20 mouse cellular contexts compared by ENCODE assay signal in the genomic region with DNA sequence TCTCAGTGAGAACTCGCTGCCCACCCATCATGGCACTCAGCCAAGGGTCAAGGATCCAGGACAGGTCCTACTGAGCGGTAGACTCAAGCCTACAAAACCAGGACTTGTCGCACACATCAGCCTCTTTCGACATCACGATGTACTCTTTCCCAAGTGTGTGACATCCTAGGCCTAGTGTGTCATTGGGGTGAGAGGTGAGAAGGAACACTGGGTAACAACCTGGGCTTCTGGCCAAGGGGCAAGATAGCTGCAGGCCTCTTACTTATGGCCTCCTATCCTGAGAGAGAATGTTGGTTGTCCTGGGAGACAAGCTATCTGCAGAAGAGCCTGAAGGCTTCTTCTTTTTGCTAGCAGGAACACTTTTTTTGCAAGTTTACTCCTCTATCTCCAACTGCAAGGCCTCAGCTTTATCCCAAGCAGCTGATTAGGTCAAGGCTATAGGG. TPM values are rescaled to one million over a fixed set of nuclear protein-coding genes. Genes with fewer than 3 reads are reported as not detected.
A peak's percentile ranks its signal among the peaks of the same experiment; 100 is the strongest.
DNase-seq lines count a peak whose midpoint lies in the region; ATAC-seq and TF ChIP-seq lines count a peak whose summit lies in the region.
"Had no signal": no experiment of that assay in that cellular context is flagged by ENCODE, and none has a peak within 500 bp of the region (broad histone marks: within the 10 kb centered on the region; RNA-seq: fewer than 3 reads in every experiment).

No protein-coding gene starts in this region.

- no peaks in the 10 kb centered on the region for H3K27me3 ChIP-seq in midbrain, embryonic 11.5 days (ENCODE audit: control insufficient read depth, insufficient read depth, low read length)
- H3K27me3 ChIP-seq in cerebellum, adult 2 months (ENCODE audit: control insufficient read depth, insufficient read depth, low read length): no peaks in the 10 kb centered on the region
- H3K27me3 ChIP-seq: embryonic facial prominence, embryonic 15.5 days; neural tube, embryonic 15.5 days had no signal

- 96% methylated on average over 5 of the region's 5 CpGs for WGBS in midbrain, embryonic 11.5 days
- WGBS in cerebellum, adult 2 months: 96% methylated on average over 5 of the region's 5 CpGs

- H3K27ac ChIP-seq in midbrain, embryonic 11.5 days (ENCODE audit: low read depth, low read length): no peak overlapping the region
- H3K27ac ChIP-seq in cerebellum, adult 2 months (ENCODE audit: insufficient read depth, low read length): no peak overlapping the region
- H3K27ac ChIP-seq: embryonic facial prominence, embryonic 15.5 days; neural tube, embryonic 15.5 days had no signal

- no peak for ATAC-seq in midbrain, embryonic 11.5 days (ENCODE audit: low FRiP score)
- ATAC-seq: forebrain, embryonic 14.5 days; inflammation-experienced regulatory T-cells, adult 6 months had no signal

- H3K4me3 ChIP-seq in midbrain, embryonic 11.5 days (ENCODE audit: low read depth, low read length): no peak overlapping the region
- no peak overlapping the region for H3K4me3 ChIP-seq in cerebellum, adult 2 months (replicated peaks; ENCODE audit: insufficient read depth, low read depth, low read length)
- H3K4me3 ChIP-seq: embryonic facial prominence, embryonic 15.5 days; neural tube, embryonic 15.5 days had no signal

- H3K4me1 ChIP-seq in midbrain, embryonic 11.5 days (ENCODE audit: control insufficient read depth, insufficient read depth, low read length): no peaks in the 10 kb centered on the region
- peaks cover 18% of the 10 kb centered on the region for H3K4me1 ChIP-seq in cerebellum, adult 2 months (ENCODE audit: control insufficient read depth, insufficient read depth, low read length)
- H3K4me1 ChIP-seq: embryonic facial prominence, embryonic 15.5 days had no signal

- no peaks in the 10 kb centered on the region for H3K9me3 ChIP-seq in midbrain, embryonic 11.5 days (ENCODE audit: control insufficient read depth, low read length)
- H3K9me3 ChIP-seq: embryonic facial prominence, embryonic 15.5 days; neural tube, embryonic 15.5 days had no signal

- H3K9ac ChIP-seq in midbrain, embryonic 11.5 days (ENCODE audit: low read length): no peak overlapping the region
- H3K9ac ChIP-seq: embryonic facial prominence, embryonic 15.5 days; neural tube, embryonic 15.5 days had no signal

- H3K36me3 ChIP-seq in midbrain, embryonic 11.5 days (ENCODE audit: control insufficient read depth, insufficient read depth, low read length): no peaks in the 10 kb centered on the region

- DNase-seq in 3T3-L1 (ENCODE audit: low read depth, low spot score) (peak; percentile 65), 416B (ENCODE audit: low read depth) (peak; percentile 49)
- peak; percentile 40 for DNase-seq in adrenal gland, postnatal 25 days
- DNase-seq in lung, postnatal 4 days: peak; percentile 41 to 42
- no peak for DNase-seq in midbrain, embryonic 11.5 days (ENCODE audit: low spot score, missing footprints)
- DNase-seq in right cerebral cortex, postnatal 36 days (ENCODE audit: low spot score in 2 of 2): no peak
- DNase-seq in cerebellum, adult 2 months: no peak
- DNase-seq: gastrocnemius, postnatal 10 days; heart, postnatal 36 days; kidney, postnatal 10 days; left cerebral cortex, postnatal 4 days had no signal

- TF ChIP-seq CTCF in cerebellum, adult 2 months (IDR thresholded peaks at IDR 0.05; ENCODE audit: borderline replicate concordance, insufficient read depth, low read depth, low read length): no peak

- no peak overlapping the region for H3K4me2 ChIP-seq in midbrain, embryonic 11.5 days
- H3K4me2 ChIP-seq: embryonic facial prominence, embryonic 15.5 days; neural tube, embryonic 15.5 days had no signal

- no peak for TF ChIP-seq POLR2A in cerebellum, adult 2 months (IDR thresholded peaks at IDR 0.05; ENCODE audit: borderline replicate concordance, insufficient read depth, low read length)

RNA-seq across cellular contexts. Expression of a gene that starts 16.9 kb away (rescaled TPM):
- 48.4 and 48.8 TPM in 2 replicates for total RNA-seq in adrenal gland, postnatal 25 days (2021)
- 6.6 and 6.8 TPM in 2 replicates for polyA plus RNA-seq in midbrain, embryonic 11.5 days (2014; fragmentation: Nextera tagmentation; extraction: Ambion mirVana)
- 28.4 and 29.0 TPM in 2 replicates for polyA plus RNA-seq in cerebellum, adult 2 months (2012; rRNA removed)

RNA-seq across cellular contexts. Expression of a gene that starts 44.3 kb away (rescaled TPM):
- 0.06 TPM in 1 of 2 replicates, not detected in the other for total RNA-seq in adrenal gland, postnatal 25 days (2021)
- 1.7 and 2.2 TPM in 2 replicates for polyA plus RNA-seq in midbrain, embryonic 11.5 days (2014; fragmentation: Nextera tagmentation; extraction: Ambion mirVana)
- polyA plus RNA-seq in cerebellum, adult 2 months (2012; rRNA removed): 0.55 and 1.0 TPM in 2 replicates
- total RNA-seq: common myeloid progenitor, adult 5-6 weeks; gastrocnemius, postnatal 10 days; heart, postnatal 36 days; layer of hippocampus, postnatal 14 days had no signal
- polyA plus RNA-seq: embryonic facial prominence, embryonic 15.5 days; forebrain, embryonic 14.5 days; inflammation-experienced regulatory T-cells, adult 6 months; lung, embryonic 16.5 days; small intestine, adult 2 months; stomach, embryonic 16.5 days had no signal

Comparison
In these comparisons a context has a peak if more than half of its experiments do, and no peak if none do; other contexts are left out.
1. DNase-seq: peak in 3T3-L1 (single experiment), 416B (single experiment), adrenal gland, postnatal 25 days (single experiment) and lung, postnatal 4 days (2 of 2); none in midbrain, embryonic 11.5 days (single experiment), right cerebral cortex, postnatal 36 days (0 of 2) and cerebellum, adult 2 months (0 of 2).